Mouse (Mus musculus) erythroblast, embryonic 14.5 days (primary cell): Measurements from ENCODE around the gene Smyd4. TPM values are rescaled to one million over a fixed set of nuclear protein-coding genes. Genes with fewer than 3 reads are reported as not detected.

Experiments
- H3K27me3 ChIP-seq: 2 replicates; pipeline ENCODE4 v1.6.1; 2012; ENCODE audit warnings: inconsistent platforms; ENCODE audit not compliant: control insufficient read depth
- H3K36me3 ChIP-seq: 2 replicates; pipeline ENCODE4 v1.6.1; 2012; ENCODE audit warnings: mild to moderate bottlenecking, inconsistent platforms; ENCODE audit not compliant: control insufficient read depth
- H3K4me1 ChIP-seq: 2 replicates; pipeline ENCODE4 v1.6.1; 2012; ENCODE audit warnings: inconsistent platforms; ENCODE audit not compliant: control insufficient read depth
- H3K4me3 ChIP-seq: replicated peaks from 2 replicates; pipeline ENCODE3; 2012; ENCODE audit warnings: moderate library complexity, mild to moderate bottlenecking, inconsistent platforms
- H3K9me3 ChIP-seq: 2 replicates; pipeline ENCODE4 v1.6.1; 2012; ENCODE audit warnings: low read length, inconsistent platforms, mixed read lengths; ENCODE audit not compliant: control insufficient read depth
- GATA1 ChIP-seq: IDR thresholded peaks from 2 replicates; pipeline ENCODE4 v1.6.1; 2012; ENCODE audit warnings: low read length, inconsistent platforms, mixed read lengths
- TAL1 ChIP-seq: IDR thresholded peaks from 3 replicates; pipeline ENCODE4 v1.6.1; 2012; ENCODE audit warnings: low read length, inconsistent platforms, mixed read lengths
- polyA plus RNA-seq: library from polyadenylated mRNA; stranded (reverse); fragments of >175 nt; gene quantifications from 2 replicates; pipeline ENCODE4 v1.2.3, GENCODE M21; 2012

Gene Smyd4
- polyA plus RNA-seq, 1 experiment = 0.22 TPM

- Histone ChIP-seq H3K4me1 (peaks cover 93% of the 10 kb centered on the region), H3K27me3 (no peaks in the 10 kb centered on the region), H3K36me3 (peaks cover 61% of the 10 kb centered on the region), H3K4me3 (peak overlapping the region; percentile 70), H3K9me3 (peaks cover 32% of the 10 kb centered on the region)
- no peak for TF ChIP-seq TAL1
- no peak for TF ChIP-seq GATA1
Measured at GRCm38 (mm10) chr11:75452812-75453557, 104.8 kb downstream of the Smyd4 start.

- no peak for TF ChIP-seq TAL1
- TF ChIP-seq GATA1 = no peak
- H3K27me3 ChIP-seq = no peaks in the 10 kb centered on the region
- H3K4me3 ChIP-seq = peak within 1 kb of the TSS; percentile 70
- H3K9me3 ChIP-seq = peaks cover 32% of the 10 kb centered on the region
- peaks cover 48% of the 10 kb centered on the region for H3K36me3 ChIP-seq
- H3K4me1 ChIP-seq = peaks cover 93% of the 10 kb centered on the region
Measured at GRCm38 (mm10) chr11:75453991-75454930, 106.0 kb downstream of the Smyd4 start, which contains the start of gene Wdr81. TSS of gene Wdr81 (minus strand) at chr11:75454717.

Other genes with a start within 250 kb of the Smyd4 start
- gene Hic1, start 178.9 kb upstream of the Smyd4 start, polyA plus RNA-seq = 0.02 and 0.06 TPM in 2 replicates
- 0.13 and 0.47 TPM in 2 replicates for gene Ovca2, start 169.6 kb upstream of the Smyd4 start, polyA plus RNA-seq
- gene Dph1, start 157.2 kb upstream of the Smyd4 start, polyA plus RNA-seq = 1.1 and 1.4 TPM in 2 replicates
- 0.01 TPM in 1 of 2 replicates, not detected in the other for gene Rtn4rl1, start 154.7 kb upstream of the Smyd4 start, polyA plus RNA-seq
- 7.1 and 7.4 TPM in 2 replicates for gene Rpa1, start 109 bp upstream of the Smyd4 start, polyA plus RNA-seq
- gene Serpinf1, start 74.3 kb downstream of the Smyd4 start, polyA plus RNA-seq = 0.18 and 0.25 TPM in 2 replicates
- gene Serpinf2, start 91.2 kb downstream of the Smyd4 start, polyA plus RNA-seq = 0.36 and 0.42 TPM in 2 replicates
- gene Wdr81, start 106.3 kb downstream of the Smyd4 start, polyA plus RNA-seq = 11.2 and 11.7 TPM in 2 replicates
- 0.15 and 0.41 TPM in 2 replicates for gene Tlcd2, start 113.3 kb downstream of the Smyd4 start, polyA plus RNA-seq
- 2.2 and 4.5 TPM in 2 replicates for gene Prpf8, start 138.4 kb downstream of the Smyd4 start, polyA plus RNA-seq
- 0.10 TPM in 1 of 2 replicates, not detected in the other for gene Rilp, start 161.7 kb downstream of the Smyd4 start, polyA plus RNA-seq
- gene Scarf1, start 165.1 kb downstream of the Smyd4 start, polyA plus RNA-seq = 0.04 and 0.06 TPM in 2 replicates
- 0.29 and 0.56 TPM in 2 replicates for gene Slc43a2, start 183.3 kb downstream of the Smyd4 start, polyA plus RNA-seq
- 2.2 and 2.7 TPM in 2 replicates for gene Pitpna, start 239.7 kb downstream of the Smyd4 start, polyA plus RNA-seq